Mouse (Mus musculus) thymus, postnatal 25 days (tissue): ENCODE measurements around the gene Cebpe.

Experiments
- DNase-seq: peaks from one replicate; pipeline ENCODE4 v3.0.0; 2022

Cebpe gene

GRCm38 (mm10) chr14:54720654-54721350, 8.8 kb upstream of the Cebpe start:
- no peak for DNase-seq

GRCm38 (mm10) chr14:54720041-54720440, 8.1 kb upstream of the Cebpe start:
- no peak for DNase-seq

GRCm38 (mm10) chr14:54715402-54715801, 3.4 kb upstream of the Cebpe start:
- DNase-seq, result no peak

- DNase-seq, result peak; percentile 71
Measured at GRCm38 (mm10) chr14:54714617-54715081, 2.7 kb upstream of the Cebpe start.

DNA sequence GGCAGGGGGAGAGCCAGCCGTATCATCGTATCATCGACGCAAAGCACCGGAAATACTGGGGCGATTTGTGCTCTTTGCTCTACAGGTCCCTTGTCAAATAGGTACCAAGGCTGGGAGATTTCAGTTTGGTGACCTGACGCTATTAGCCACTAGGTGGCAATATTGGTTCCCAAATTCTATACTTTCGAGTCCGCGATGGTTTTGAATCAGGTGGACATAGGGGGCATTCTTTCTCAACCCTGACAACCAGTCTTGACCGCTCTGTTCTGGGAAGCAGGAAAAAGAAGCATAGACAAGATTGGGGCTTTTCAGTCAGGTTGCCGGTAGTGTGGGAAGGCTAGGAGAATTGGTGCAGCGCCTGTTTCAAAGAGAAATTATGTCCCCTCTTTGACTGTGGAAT, 2.1 kb upstream of the Cebpe start:
- DNase-seq, result peak; percentile 75

DNA sequence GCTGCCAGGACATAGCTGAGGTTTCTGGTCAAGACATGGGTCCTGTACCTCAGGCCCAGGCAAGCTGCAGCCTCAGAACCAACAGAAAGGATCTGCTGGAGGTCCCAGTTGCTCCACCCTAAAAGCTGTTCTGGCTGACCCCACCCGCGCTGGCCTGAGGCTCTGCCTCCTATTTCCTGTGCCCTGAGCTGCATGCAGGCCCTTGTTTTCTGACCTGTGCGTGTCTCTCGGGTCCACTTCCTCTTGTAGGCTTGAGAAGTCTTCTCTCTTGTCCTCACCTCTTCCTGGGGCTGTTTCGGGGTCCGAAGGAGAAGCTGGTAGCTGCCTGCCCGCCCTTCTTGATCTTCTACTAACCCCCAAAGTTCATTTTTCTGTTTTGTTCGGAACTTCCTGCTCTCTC, 887 bp upstream of the Cebpe start:
- no peak for DNase-seq

DNA sequence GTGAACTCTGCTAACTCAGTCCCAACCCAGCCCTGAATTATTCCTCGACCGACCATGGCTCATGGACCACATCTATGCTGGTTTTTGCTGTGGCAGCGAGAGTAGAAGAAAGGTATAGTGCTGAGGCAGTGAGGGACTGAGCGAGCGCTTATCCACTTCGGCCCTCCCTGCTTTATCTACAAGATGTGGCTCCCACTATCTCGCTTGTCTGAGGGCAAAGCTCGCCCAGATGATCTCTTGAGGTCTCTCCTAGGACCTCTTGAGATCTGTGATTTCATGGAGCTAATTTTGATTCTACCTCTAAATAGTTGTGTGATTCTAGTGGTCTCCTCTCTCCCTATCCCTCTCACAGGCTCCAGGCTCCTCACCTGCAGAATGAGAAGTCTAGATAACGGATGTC, 2.9 kb downstream of the Cebpe start:
- DNase-seq, result no peak

- DNase-seq, result no peak
Measured at GRCm38 (mm10) chr14:54706589-54707320, 5.2 kb downstream of the Cebpe start.

GRCm38 (mm10) chr14:54705844-54706243, 6.1 kb downstream of the Cebpe start:
- no peak for DNase-seq

DNA sequence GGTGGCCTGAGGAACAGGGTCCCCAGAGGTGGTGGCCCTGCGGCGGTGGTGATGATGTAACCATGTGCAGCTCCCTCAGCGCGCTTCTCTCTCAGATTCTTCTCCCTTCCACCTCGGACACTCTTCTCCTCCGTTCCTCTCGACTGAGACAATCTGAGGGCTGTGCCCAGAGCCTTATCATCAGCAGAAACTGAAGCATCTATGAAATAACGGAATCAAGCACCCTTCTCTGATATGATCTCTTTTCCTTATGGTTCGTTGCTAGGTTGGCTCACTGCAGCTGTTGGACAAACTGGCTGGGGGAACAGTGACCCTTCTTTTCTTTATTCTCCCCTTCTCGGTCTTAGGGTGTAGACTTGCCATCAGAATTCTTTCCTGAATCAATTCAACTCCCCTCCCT, 8.8 kb downstream of the Cebpe start:
- no peak for DNase-seq

DNA sequence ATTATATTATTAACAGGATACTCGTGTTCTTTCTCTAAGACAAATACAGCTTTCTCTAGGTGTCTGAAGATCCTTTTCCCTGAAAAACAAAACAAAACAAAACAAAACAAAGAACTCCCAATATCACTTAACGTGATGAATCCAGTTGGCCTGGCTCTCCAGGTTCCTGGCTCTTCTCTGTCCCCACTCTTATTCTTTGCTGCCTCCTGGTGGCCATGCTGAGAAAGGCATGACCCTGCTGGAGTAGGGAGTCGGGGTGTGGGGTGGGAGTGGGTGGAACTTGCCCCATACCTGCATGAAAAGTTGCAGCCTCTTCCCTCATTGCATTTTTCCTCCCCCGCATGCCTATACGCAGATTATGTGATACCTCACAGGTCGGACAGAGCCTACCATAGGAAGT, 10.7 kb downstream of the Cebpe start:
- peak; percentile 88 for DNase-seq

DNA sequence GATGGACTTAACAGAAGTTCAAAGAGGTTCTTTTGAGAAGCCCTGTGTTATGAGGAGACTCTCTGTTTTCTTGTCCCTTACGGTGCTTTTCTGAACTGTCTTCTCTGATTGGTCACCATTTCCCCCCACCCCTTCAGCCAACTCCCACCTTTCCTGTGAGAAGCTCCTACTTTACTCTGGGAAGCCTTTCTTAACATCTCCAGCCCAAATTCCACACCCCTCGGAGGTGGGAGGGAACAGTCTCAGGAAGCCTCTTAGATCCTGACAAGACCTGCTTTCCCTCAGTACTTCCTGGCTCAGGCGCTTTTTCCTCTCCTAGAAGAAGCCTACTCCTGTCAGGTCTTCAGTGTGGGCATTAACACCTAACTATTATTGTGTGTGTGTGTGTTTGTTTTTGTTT, 12.4 kb downstream of the Cebpe start:
- no peak for DNase-seq

DNA sequence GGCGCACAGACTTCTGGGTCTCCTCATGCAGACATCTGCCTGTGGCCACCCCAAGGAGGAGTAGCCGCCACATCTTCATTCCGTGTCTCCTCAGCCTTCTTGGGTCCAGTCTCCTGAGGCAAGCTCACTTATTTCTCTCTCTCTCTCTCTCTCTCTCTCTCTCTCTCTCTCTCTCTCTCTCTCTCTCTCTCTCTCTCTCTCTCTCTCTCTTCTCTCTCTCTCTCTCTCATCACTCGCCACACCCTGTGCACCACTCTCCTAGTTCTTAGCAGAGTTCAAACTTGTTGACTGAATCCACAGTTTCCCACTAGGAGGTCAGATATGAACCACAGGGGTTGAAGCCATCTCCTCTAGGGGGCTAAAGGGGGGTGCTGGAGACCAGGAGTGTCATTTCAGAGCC, 13.2 kb downstream of the Cebpe start, which contains the start of gene Gm29776:
Gm29776 (minus strand) TSS at position 101 of the 400 bp plus-strand sequence.
- no peak for DNase-seq

GRCm38 (mm10) chr14:54696752-54697151, 15.2 kb downstream of the Cebpe start:
- DNase-seq, result no peak

- no peak for DNase-seq
Measured at GRCm38 (mm10) chr14:54695042-54695441, 16.9 kb downstream of the Cebpe start.

DNA sequence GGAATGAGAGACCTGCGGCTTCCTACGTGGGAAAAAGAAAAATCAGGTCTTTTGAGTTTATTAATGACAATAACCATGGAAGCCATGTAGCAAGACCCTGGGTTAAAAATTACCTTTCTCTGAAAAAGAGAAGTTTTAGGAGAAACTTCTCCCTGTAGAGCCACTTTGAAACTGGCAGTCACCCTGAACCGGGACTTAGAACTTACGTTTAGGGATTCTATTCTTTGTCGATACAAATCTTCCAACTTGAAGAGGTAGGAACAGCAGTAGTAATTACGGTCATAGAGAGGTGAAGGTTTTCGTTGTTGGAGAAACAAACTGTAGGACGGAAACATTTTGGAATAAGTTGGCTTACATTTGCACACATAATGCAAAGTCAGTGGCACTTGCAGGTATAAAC, 24.7 kb downstream of the Cebpe start:
- no peak for DNase-seq

DNA sequence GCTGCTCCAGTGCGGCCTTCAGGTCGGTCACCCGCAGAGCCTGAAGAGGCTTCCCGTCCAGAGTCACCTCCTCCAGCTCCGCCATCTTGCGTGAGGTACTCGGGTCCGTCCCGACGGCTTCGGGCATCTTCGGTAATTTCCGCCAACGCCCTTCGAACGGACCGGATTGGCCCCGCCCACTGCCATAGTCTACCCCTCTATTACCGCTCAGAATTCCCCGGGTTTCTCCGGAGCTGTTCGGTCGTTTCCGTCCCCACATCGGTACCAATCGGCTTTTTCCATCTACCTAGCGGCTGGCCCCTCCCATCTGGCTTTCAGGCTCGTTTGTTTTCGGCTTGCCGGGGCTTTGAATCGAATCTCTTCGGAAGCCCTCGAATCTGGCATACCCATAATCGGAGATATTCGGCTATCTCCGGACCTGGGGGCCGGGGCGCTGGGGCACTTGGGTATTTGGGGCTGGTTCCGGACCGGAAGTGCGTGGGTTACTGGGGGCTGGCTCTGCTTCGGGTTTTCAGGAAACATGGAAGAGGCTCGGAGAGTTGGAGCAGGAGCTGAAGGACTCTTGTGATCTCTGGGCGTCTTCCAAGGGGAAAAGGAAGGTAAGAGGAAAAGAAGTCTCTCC, 25.3 kb downstream of the Cebpe start, which contains the start of gene Acin1:
Acin1 (minus strand) TSS at position 410 of the 622 bp plus-strand sequence.
- peak; percentile 100 for DNase-seq

GRCm38 (mm10) chr14:54686063-54686521, 25.9 kb downstream of the Cebpe start, which contains the start of gene 1700123O20Rik:
Gene 1700123O20Rik (plus strand): TSS chr14:54686216.
- peak; percentile 83 for DNase-seq

- DNase-seq, result no peak
Measured at GRCm38 (mm10) chr14:54685471-54685870, 26.5 kb downstream of the Cebpe start.

- DNase-seq, result no peak
Measured at GRCm38 (mm10) chr14:54682396-54682795, 29.6 kb downstream of the Cebpe start.

DNA sequence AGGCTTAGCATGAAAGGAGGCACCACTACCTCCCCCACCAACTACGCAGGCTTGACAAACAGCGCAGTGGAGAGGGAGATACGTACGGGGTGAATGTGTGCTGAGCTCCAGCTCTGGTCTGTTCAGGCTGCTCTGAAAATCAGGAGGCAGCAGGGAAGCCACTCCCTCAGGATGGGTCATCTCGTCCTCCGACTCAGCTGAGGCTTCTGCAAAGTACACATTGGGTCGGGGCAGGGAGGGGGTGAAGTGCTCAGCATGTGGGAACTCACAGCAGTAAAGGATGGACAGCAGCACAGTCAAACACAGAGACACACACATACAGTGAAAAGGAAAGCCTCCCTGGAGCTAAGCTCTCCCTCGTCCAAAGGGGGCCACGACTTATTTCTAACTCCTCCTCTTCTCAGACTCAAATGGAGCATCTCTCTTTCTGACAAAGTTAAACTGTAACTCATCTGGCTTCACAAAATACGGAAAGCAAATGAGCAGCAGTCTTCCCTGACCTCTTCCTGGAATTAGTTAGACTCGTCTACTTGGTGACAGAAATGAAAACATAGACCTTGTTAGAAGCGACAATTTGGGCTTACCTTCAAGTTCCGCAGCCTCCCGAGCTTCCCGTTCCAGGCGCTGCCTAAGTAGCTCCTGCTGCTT, 33.2 kb downstream of the Cebpe start:
- DNase-seq, result no peak

GRCm38 (mm10) chr14:54676290-54676689, 35.7 kb downstream of the Cebpe start:
- DNase-seq, result no peak

DNA sequence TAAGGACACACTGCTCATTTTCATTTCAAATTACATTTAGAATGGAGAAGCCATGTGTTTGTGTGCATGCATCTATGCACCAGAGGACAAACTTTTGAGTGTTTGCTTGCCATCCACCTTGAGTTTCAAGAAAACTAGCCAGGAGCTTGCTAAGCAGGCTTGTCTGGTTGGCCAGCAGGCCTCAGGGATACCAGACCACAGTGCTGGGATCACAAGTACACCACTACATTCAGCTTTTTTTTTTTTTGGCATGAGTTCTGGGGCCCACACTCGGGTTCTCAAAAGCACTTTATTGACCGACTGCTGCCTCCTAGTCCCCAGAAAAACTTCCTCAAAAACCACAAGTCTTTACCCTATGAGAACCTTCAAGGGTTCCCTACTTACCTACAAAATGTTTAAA, 37.7 kb downstream of the Cebpe start:
- DNase-seq, result no peak
